Mouse (Mus musculus) kidney, embryonic 14.5 days (tissue): ENCODE measurements around the gene Galnt9. TPM values are rescaled to one million over a fixed set of nuclear protein-coding genes. Genes with fewer than 3 reads are reported as not detected.
A peak's percentile ranks its signal among the peaks of the same experiment; 100 is the strongest.

Experiments used
- ATAC-seq: fragments of 200-750 bp; cut with Nextera tagmentation; 2 replicates; pipeline ENCODE4 v1.8.0; 2017; ENCODE audit warnings: moderate number of reproducible peaks, mild to moderate bottlenecking, moderate TSS enrichment, moderate library complexity; ENCODE audit not compliant: low FRiP score, low TSS enrichment
- H3K27ac ChIP-seq: fragments of 300-500 bp; sonication (generic); 2 replicates; pipeline ENCODE4 v1.5.1; 2014; ENCODE audit warnings: low read depth, mild to moderate bottlenecking, low read length, moderate library complexity, mixed read lengths
- H3K27me3 ChIP-seq: fragments of 300-500 bp; sonication (generic); 2 replicates; pipeline ENCODE4 v1.6.1; 2014; ENCODE audit warnings: mild to moderate bottlenecking, low read length; ENCODE audit not compliant: control insufficient read depth, insufficient read depth
- H3K36me3 ChIP-seq: fragments of 300-500 bp; sonication (generic); 2 replicates; pipeline ENCODE4 v1.6.1; 2014; ENCODE audit warnings: low read length, mixed read lengths; ENCODE audit not compliant: control insufficient read depth, insufficient read depth
- H3K4me1 ChIP-seq: fragments of 300-500 bp; sonication (generic); 2 replicates; pipeline ENCODE4 v1.6.1; 2014; ENCODE audit warnings: low read length, mixed read lengths; ENCODE audit not compliant: control insufficient read depth, insufficient read depth
- H3K4me2 ChIP-seq: fragments of 300-500 bp; sonication (generic); replicated peaks from 2 replicates; pipeline ENCODE4 v1.6.1; 2014; ENCODE audit warnings: low read depth, mild to moderate bottlenecking, low read length
- H3K4me3 ChIP-seq: fragments of 300-500 bp; sonication (generic); 2 replicates; pipeline ENCODE4 v1.5.1; 2014; ENCODE audit warnings: mild to moderate bottlenecking, low read length
- H3K9ac ChIP-seq: fragments of 300-500 bp; sonication (generic); 2 replicates; pipeline ENCODE4 v1.6.1; 2014; ENCODE audit warnings: low read depth, mild to moderate bottlenecking, low read length, moderate library complexity
- H3K9me3 ChIP-seq: fragments of 300-500 bp; sonication (generic); 2 replicates; pipeline ENCODE4 v1.6.1; 2016; ENCODE audit warnings: low read length; ENCODE audit not compliant: control insufficient read depth
- WGBS: fragments of 180-500 bp; shearing (Covaris S2); extraction: QIAGEN DNeasy Blood & Tissue Kit; methylation state at CpG from one replicate; pipeline ENCODE4 v1.1.7; 2014; 5-methylcytosine and 5-hydroxymethylcytosine counted together
- polyA plus RNA-seq: library from polyadenylated mRNA; unstranded; fragments of >200 nt; fragmentation: Nextera tagmentation; extraction: Ambion mirVana; gene quantifications from 2 replicates; pipeline ENCODE4 v1.2.1, GENCODE M21; 2014

Gene Galnt9
- polyA plus RNA-seq, 1 experiment from 2014 or later, result not detected

DNA sequence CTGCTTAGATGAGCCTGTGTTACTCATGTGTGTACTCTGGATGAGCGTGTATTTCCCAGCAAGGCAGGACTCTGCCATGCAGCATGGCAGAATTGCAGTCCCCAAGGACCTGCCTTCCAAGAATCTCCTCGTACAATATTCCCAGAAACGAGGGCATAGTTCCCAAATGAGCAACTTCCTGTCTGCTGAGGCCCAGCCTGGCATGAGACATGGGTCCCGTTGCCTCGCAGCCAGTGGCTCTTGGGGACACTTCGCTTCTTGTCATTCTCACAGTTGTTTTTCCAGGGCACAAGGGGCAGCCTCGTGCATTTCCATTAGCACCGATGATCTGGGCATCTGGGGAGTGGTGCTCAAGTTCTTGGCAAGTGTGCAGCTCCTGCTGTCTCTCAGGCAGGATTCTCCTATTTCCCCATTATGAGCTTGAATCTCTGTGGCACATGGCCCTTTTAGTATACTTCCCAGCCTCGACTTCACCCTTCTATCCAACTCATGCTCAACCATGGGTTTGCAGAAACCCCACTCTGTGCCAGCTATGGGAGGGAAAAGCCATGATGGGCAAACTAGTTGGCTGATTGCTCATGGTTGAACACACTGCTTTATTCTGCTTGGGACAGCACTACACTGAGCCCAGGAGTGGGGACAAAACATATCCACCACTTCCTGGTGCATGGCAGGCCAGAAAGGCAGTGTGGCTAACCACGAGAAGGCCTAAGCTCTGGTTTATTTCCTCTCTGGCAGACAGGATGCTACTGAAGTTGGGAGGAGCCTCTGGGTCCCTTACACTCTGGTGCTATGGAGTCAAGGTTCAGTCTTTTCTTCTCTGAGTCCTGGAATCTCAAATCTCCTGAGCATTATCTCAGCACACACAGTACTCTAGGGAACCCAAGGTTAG is 38.7 kb downstream of the Galnt9 start:
- H3K4me3 ChIP-seq, result no peak overlapping the region
- no peaks in the 10 kb centered on the region for H3K36me3 ChIP-seq
- H3K27me3 ChIP-seq, result no peaks in the 10 kb centered on the region
- H3K4me2 ChIP-seq, result no peak overlapping the region
- no peak for ATAC-seq
- no peak overlapping the region for H3K27ac ChIP-seq
- H3K4me1 ChIP-seq, result no peaks in the 10 kb centered on the region
- H3K9ac ChIP-seq, result no peak overlapping the region
- no peaks in the 10 kb centered on the region for H3K9me3 ChIP-seq
- WGBS, result 71% methylated on average over 10 of the region's 10 CpGs

DNA sequence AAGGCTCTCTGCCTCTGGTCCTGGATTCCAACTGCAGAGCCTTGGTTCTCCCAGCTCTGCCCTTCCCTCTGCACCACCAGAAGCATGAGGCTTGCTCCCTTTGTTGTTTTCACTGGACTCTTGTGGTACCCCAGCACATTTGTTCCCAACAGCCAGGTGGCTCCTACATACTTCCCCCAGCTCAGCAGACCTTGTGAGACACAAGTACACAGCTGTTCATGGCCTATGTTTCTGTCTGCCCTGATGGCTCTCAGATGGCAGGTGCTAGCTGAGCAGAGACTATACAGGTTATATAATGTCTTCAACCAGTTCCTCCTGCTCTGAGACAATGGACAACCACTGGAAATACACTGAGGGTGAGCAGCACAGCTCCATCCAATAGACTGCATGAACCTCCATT is 43.3 kb downstream of the Galnt9 start:
- H3K4me2 ChIP-seq, result no peak overlapping the region
- H3K4me3 ChIP-seq, result no peak overlapping the region
- no peak overlapping the region for H3K9ac ChIP-seq
- no peak overlapping the region for H3K27ac ChIP-seq
- no peaks in the 10 kb centered on the region for H3K36me3 ChIP-seq
- no peak for ATAC-seq
- H3K4me1 ChIP-seq, result no peaks in the 10 kb centered on the region
- H3K27me3 ChIP-seq, result no peaks in the 10 kb centered on the region
- no peaks in the 10 kb centered on the region for H3K9me3 ChIP-seq

DNA sequence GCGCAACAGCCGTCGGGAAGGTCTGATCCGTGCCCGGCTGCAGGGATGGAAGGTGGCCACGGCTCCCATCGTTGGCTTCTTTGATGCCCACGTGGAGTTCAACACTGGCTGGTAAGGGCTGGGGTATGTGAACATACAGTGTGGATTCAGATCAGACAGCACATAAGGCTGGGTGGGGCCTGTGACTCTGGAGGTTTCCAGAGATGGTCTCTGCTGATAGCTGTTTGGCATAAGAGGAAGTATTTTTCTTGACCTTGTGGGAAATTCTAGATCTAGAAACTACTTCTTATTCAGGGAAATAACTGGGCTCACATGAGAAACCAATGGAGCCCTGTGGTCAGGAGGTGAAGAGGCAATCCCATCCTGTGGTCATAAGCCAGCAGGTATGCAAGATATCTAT is 45.7 kb downstream of the Galnt9 start:
- Histone ChIP-seq H3K4me3 (no peak overlapping the region), H3K36me3 (no peaks in the 10 kb centered on the region), H3K27me3 (no peaks in the 10 kb centered on the region), H3K4me2 (no peak overlapping the region), H3K9ac (no peak overlapping the region), H3K27ac (no peak overlapping the region), H3K9me3 (no peaks in the 10 kb centered on the region), H3K4me1 (no peaks in the 10 kb centered on the region)
- 91% methylated on average over 8 of the region's 8 CpGs for WGBS
- no peak for ATAC-seq

DNA sequence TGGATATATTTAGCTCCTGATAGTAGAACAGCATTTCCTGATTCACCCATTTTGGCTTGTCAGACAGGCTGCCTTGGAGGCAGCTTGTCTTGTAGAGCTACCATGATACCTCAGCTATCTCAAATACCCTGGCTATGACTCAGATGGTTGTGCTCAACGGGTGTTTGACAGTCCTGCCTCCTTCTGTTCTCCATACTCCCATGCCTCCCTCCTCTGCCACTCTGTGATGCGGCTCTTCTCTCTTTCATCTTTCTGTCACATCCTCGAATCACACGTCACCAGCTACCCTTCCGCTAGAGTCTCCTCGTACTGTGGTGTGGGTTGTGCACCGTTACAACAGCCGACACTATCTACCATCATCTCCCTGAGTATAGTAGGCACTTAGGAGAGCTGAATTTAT is 50.3 kb downstream of the Galnt9 start:
- H3K9ac ChIP-seq, result no peak overlapping the region
- H3K4me2 ChIP-seq, result no peak overlapping the region
- ATAC-seq, result no peak
- H3K27me3 ChIP-seq, result no peaks in the 10 kb centered on the region
- no peak overlapping the region for H3K4me3 ChIP-seq
- WGBS, result 87% methylated on average over 8 of the region's 8 CpGs
- H3K4me1 ChIP-seq, result peaks cover 14% of the 10 kb centered on the region
- H3K27ac ChIP-seq, result no peak overlapping the region
- no peaks in the 10 kb centered on the region for H3K36me3 ChIP-seq
- H3K9me3 ChIP-seq, result no peaks in the 10 kb centered on the region

DNA sequence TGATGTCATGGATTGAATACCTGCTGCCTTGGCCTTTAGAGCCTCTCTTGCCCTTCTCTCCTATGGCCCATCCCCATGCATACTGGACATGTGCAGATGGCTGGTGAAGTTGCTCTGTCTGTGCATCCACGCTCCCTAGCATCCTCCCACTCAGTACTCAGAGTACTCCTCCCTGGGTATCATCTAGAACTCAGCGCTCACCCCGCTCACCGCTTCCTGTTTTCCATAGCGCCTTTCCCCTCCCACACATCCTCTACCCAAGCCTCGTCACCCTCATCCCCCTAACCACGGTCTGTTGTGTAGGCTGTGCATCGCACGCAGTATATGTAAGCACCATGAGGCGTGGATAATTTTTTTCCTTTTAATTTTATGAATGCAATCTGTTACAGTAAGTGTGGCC is 51.2 kb downstream of the Galnt9 start:
- no peaks in the 10 kb centered on the region for H3K36me3 ChIP-seq
- 87% methylated on average over 10 of the region's 10 CpGs for WGBS
- H3K27ac ChIP-seq, result no peak overlapping the region

DNA sequence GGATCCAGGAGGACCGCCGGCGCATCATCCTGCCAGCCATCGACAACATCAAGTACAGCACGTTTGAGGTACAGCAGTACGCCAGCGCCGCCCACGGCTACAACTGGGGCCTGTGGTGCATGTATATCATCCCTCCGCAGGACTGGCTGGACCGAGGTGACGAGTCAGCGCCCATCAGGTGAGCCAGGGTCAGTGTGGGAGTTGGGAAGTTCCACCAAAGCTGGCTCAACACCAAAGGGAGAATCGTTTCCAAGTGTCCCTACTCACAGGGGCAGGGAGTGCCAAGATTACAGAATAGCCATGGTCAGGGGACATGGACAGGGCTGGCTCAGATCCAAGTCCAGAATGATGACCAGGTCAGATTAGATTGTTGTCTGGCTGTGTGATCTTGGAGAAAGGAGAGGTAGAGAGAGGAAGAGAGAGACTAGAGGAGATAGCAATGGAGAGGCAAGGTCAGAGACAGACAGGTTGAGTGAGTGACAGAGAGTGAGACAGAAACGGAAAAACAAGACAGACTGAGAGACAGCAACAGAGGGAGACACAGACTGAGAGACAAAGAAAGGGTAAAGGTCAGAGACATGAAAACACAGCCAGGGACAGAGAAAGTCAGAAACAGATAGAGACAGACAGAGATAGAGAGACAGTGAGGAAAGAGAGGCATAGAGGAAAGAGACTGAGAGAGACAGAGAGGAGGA is 52.1 kb downstream of the Galnt9 start:
- H3K4me1 ChIP-seq, result peaks cover 14% of the 10 kb centered on the region
- H3K36me3 ChIP-seq, result no peaks in the 10 kb centered on the region
- no peaks in the 10 kb centered on the region for H3K9me3 ChIP-seq
- H3K27me3 ChIP-seq, result no peaks in the 10 kb centered on the region
- no peak overlapping the region for H3K27ac ChIP-seq
- WGBS, result 70% methylated on average over 15 of the region's 15 CpGs
- ATAC-seq, result no peak
- no peak overlapping the region for H3K4me2 ChIP-seq
- no peak overlapping the region for H3K9ac ChIP-seq
- no peak overlapping the region for H3K4me3 ChIP-seq

More for the DNA sequence above, 51.2 kb downstream of the Galnt9 start:
- Histone ChIP-seq H3K27me3 (no peaks in the 10 kb centered on the region), H3K4me3 (no peak overlapping the region), H3K9me3 (no peaks in the 10 kb centered on the region), H3K4me1 (peaks cover 14% of the 10 kb centered on the region), H3K4me2 (no peak overlapping the region), H3K9ac (no peak overlapping the region)
- ATAC-seq, result no peak

DNA sequence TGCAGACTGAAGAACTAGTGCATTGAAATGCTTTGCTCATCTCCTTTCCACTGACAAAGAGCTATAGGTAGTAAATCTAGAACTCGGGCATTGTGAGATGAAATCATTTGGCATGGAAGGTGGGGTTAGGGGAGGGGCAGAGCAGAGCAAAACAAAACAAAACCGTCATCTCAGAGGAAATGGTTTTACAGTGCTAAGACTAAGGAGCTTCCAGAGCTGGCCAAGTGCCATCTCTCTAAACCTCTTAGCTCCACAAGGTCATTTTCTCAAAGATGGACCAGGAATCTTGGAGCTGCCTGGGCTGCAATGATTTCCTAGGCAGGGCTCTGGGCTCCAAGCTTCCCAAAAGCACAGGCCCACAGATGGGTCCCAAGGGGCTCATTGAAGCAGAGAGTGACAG is 53.3 kb downstream of the Galnt9 start:
- no peak overlapping the region for H3K9ac ChIP-seq
- no peak overlapping the region for H3K27ac ChIP-seq
- no peak overlapping the region for H3K4me3 ChIP-seq
- H3K27me3 ChIP-seq, result no peaks in the 10 kb centered on the region
- WGBS, result 30% methylated on average over 2 of the region's 2 CpGs
- no peaks in the 10 kb centered on the region for H3K36me3 ChIP-seq
- no peak for ATAC-seq
- no peaks in the 10 kb centered on the region for H3K9me3 ChIP-seq
- peaks cover 14% of the 10 kb centered on the region for H3K4me1 ChIP-seq
- no peak overlapping the region for H3K4me2 ChIP-seq

DNA sequence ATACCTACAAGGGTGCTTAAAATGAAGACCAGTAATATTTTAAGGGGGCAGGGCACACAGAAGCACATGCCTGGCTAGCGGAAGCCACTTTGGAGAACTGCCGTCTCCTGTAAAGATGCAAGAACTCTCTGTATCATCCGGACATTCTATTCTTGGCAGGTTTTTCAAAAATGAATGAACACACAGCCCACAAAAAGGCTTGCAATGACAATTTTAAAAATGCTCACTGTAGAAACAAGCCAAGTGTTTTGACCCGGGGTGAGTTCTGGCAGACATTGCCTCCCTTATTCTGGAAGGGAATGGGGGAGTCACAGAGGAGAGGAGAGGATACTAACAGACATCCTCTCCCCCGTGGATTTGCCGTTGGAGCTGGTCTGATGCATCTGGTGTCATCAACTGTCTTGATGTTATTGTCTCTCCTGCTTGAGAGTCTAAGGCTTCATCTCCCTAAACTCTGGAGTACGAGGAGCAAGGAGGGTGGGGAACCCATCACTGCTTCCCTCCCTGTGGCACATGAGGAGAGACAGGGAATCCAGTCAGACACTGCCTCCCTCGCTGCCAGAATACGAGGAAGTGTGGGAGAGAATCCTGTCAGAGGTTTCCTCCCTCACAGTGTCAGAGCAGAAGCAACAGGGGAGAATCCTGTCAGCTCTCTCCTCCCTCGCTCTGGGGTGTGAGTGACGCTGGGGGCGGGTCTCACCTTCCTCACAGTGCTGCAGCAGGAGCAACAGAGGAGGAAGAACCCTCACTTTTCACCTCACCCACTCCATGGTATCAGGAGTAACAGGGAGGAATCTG is 54.3 kb downstream of the Galnt9 start:
- Histone ChIP-seq H3K4me1 (peaks cover 14% of the 10 kb centered on the region), H3K36me3 (no peaks in the 10 kb centered on the region), H3K4me2 (no peak overlapping the region; the same call in 1 of the 2 replicates), H3K9me3 (no peaks in the 10 kb centered on the region), H3K27me3 (no peaks in the 10 kb centered on the region), H3K4me3 (no peak overlapping the region), H3K27ac (no peak overlapping the region), H3K9ac (no peak overlapping the region)
- ATAC-seq, result peak; percentile 54; the same call in 1 of the 2 replicates
- WGBS, result 21% methylated on average over 12 of the region's 12 CpGs
